Mouse (Mus musculus) bone marrow macrophage, adult 2 months (primary cell): ENCODE results near the gene Tbxas1.

Experiments used
- CTCF ChIP-seq: IDR thresholded peaks from 2 replicates; pipeline ENCODE4 v1.5.1; 2012; ENCODE audit warnings: low read depth, mild to moderate bottlenecking, low read length, moderate library complexity
- POLR2A ChIP-seq: IDR thresholded peaks from 2 replicates; pipeline ENCODE4 v1.6.1; 2012; ENCODE audit warnings: mild to moderate bottlenecking, low read depth, low read length, borderline replicate concordance

DNA sequence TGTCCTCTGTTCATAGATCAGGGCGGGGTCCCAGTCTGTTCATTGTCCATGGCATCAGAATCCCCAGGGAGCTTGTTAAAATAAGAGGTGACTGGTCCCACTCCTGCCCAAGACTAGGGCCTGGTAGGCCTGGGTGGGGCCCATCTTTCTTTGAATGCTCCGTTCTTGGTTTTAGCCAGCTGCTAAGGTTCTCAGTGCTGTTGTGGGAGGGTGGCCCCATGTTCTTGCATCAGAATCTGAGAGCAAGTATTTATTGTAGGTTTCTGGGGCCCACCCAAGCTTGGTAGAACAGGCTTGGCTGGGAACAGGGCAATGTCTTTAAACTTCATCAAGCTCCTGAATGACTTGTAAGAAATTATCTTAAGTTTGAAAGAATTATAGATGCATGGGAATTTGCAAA lies 101.2 kb downstream of the Tbxas1 start:
- TF ChIP-seq CTCF (no peak), POLR2A (no peak)
